Mouse (Mus musculus): ENCODE results near the gene Gm436.

GRCm38 (mm10) chr4:144718288-144718687 lies 32.1 kb upstream of the Gm436 start:
- TF ChIP-seq CTCF (IDR thresholded peaks at IDR 0.05; ENCODE audit: borderline replicate concordance, extremely low read depth, insufficient read depth, insufficient read length) (no peak), POLR2A (IDR thresholded peaks at IDR 0.05; ENCODE audit: borderline replicate concordance, extremely low read depth, insufficient read depth, insufficient read length, poor library complexity, severe bottlenecking) (no peak)
